Mouse (Mus musculus) spleen, adult 2 months (tissue): ENCODE measurements around the gene Fbxl17.

ENCODE experiments used
- CTCF ChIP-seq: fragments of 200-500 bp; IDR thresholded peaks from 2 replicates; pipeline ENCODE4 v1.5.1; 2011; ENCODE audit warnings: mild to moderate bottlenecking, inconsistent platforms; ENCODE audit not compliant: insufficient read depth, insufficient read length, insufficient replicate concordance; ENCODE audit errors: extremely low read depth
- POLR2A ChIP-seq: fragments of 200-500 bp; IDR thresholded peaks from 2 replicates; pipeline ENCODE4 v1.6.1; 2011; ENCODE audit warnings: low read depth, low read length, inconsistent platforms

GRCm38 (mm10) chr17:63110211-63110755, 389.5 kb downstream of the Fbxl17 start:
- no peak for TF ChIP-seq POLR2A
- no peak for TF ChIP-seq CTCF
